Mouse (Mus musculus) olfactory bulb, adult 2 months (tissue): Measurements from ENCODE around the gene Slc12a8.

Source experiments
- CTCF ChIP-seq: fragments of 200-500 bp; IDR thresholded peaks from 2 replicates; pipeline ENCODE4 v1.5.1; 2012; ENCODE audit warnings: low read depth, mild to moderate bottlenecking, low read length, moderate library complexity; ENCODE audit not compliant: insufficient read depth
- POLR2A ChIP-seq: fragments of 200-500 bp; IDR thresholded peaks from 2 replicates; pipeline ENCODE4 v1.6.1; 2012; ENCODE audit warnings: mild to moderate bottlenecking, low read depth, low read length, moderate library complexity; ENCODE audit not compliant: insufficient read depth

DNA sequence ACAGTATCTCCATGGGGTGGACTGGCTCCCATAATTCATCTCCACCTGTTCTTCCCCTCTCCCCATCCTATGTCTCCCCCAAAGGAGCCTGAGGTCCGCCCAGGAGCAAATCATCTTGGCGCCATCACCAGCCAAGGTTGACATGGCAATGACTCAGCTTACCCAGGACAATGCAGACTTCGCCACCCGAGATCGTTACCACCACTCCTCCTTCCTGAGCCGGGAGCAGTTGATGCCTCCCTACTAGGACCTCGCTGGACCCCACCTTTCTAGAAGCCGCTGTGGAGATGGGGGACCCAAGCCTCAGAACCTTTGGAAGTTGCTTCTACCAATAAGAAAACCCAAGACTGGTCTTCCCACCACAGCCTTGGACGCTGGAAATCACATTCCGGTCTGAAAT lies 145.7 kb downstream of the Slc12a8 start:
- TF ChIP-seq CTCF: no peak
- no peak for TF ChIP-seq POLR2A
